Mouse (Mus musculus) urinary bladder, postnatal 14 days (tissue): Measurements from ENCODE around the gene Scgb3a1.
A peak's percentile ranks its signal among the peaks of the same experiment; 100 is the strongest.

Experiments used
- DNase-seq: peaks from one replicate; pipeline ENCODE4 v3.0.0; 2021; ENCODE audit warnings: low spot score

Scgb3a1 gene

DNA sequence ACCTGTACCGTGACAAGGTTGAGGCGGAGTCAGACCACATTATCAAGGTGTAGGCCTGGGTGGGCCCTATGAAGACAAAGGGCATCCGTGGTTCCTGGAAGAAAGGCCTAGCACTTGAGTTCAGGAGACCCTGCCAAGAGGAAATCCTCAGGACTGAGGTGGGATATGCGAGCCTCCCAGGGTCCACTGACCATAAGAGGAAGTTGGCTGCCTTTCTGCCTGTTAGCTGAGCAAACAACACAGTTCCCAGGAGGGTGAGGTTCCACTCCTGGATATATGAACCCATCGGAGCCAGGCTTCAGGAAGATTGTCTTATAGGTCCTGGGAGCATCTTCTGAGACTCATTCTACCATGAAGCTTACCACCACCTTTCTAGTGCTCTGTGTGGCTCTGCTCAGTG lies at the start of gene Scgb3a1:
Gene Scgb3a1 (plus strand): TSS at position 301 of the 400 bp plus-strand sequence.
- DNase-seq: no peak

DNA sequence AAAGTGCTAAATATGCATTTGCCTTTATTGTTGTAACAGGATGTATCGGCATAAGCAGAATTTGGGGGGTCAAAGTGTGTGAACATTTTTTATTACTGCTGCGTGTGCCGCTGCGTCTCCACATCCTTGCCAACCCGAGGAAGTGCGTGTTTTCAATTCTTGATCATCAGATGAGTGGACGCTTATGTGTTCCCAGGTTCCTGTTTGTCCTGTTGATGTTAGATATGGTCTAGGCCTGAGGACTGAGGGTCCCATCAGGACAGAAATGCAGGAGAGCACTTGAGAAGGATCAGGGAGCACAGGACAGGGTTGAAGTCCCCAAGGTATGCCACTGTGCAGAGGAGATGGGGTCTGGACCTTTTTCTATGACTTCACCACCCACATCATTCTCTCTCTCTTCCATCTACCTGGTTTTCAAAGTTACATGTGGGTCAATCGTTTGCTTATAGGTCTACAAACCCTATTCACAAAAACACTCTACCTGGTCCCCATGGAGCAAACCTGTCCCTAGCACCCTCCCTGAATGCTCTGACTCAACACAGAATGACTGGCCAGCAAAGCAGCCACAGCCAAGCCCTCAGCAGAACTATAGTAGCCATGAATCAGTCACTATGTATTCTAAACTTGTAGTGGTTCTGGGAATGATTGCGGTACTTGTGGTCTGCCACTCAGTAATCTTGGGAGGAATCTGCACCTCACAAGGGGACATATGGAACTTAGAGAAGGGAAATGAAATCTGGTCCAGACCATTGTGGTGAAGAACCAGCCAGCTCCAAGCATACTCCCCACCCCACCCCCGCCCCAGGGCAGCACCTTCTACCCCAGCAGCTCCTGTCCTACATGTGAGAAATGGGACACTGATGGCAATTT lies 47.3 kb upstream of the Scgb3a1 start:
- no peak for DNase-seq

DNA sequence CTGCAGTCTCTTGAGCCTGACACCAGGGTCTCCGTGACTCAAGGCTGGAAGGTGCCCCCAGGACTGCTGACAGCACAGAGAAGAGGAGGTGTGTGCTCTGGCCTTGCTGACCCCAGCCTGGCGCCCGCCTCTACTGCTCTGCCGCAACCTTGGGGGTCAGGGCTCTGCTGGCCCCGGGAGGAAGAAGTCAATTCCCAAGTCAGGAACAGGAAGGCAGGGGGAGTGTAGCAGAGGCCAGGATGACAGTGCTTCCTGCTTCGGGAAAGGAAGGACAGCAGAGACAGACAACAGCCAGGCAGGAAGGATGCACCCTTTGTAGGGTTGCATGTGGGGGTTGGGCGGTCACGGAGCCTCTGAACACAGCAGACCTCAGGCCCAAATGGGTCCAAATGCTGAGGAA lies 44.9 kb upstream of the Scgb3a1 start:
- no peak for DNase-seq

DNA sequence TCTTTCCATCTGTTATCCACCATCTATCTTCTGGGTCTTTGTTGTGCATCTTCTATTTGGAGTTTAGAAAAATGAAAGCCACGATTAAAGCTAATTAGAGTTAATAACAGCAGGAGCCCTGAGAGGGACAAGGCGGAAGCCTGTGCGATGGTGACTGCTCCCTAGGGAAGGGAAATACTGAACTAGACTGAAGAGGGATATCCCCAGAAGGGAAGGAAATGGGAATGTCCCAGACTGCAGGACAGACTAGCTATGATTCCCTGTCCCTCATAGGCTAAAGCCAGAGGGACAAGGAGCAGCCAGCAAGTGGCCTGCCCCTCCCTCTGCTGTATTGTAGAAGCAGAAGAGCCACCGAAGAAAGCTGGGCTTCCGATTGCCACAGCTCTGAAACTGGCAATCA lies 41.5 kb upstream of the Scgb3a1 start:
- DNase-seq: no peak

DNA sequence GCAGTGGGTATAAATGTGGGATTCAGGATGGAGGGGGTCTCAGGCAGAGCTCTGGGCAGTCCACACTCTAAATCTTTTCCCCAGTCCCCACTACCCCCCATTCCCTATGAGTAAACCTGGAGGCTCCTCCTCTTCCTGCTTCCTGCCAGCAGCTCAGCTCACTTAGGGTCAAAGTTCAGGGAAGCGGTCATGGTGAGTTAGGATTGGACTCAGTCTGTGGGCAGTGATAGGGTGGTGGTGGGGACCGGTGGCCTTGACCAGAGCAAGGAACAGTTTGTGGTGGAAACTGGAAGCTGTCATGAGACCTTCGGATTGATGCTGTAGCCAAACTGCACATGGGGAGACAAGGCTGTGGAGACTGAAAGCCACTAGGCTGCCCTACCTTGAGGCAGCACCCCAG lies 39.3 kb upstream of the Scgb3a1 start:
- no peak for DNase-seq

GRCm38 (mm10) chr11:49625863-49626262 lies 37.5 kb upstream of the Scgb3a1 start:
- DNase-seq: no peak

- DNase-seq: no peak
Measured at GRCm38 (mm10) chr11:49626748-49627147, 36.7 kb upstream of the Scgb3a1 start.

DNA sequence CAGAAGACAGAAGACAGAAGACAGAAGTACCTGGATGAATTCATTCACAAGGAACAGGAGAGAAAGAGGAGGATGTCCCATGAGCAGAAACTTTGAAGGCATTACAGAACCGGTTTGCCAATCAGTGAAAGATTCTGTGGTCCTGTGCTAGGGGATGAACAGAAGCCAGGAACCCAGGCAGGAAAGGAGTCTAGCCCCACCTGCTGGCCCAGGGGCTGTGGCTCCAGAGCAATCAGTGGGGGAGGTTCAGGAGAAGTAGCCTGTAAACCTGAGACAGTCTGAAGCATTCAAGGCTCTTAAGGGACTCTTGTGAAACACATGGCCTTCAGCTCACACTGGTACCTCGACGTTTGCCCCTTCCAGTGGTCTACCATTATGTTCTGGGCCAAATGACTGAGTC lies 32.3 kb upstream of the Scgb3a1 start:
- DNase-seq: no peak

GRCm38 (mm10) chr11:49632256-49632655 lies 31.2 kb upstream of the Scgb3a1 start:
- DNase-seq: no peak

GRCm38 (mm10) chr11:49634101-49634500 lies 29.3 kb upstream of the Scgb3a1 start:
- DNase-seq: no peak

GRCm38 (mm10) chr11:49635671-49636070 lies 27.7 kb upstream of the Scgb3a1 start:
- DNase-seq: no peak

DNA sequence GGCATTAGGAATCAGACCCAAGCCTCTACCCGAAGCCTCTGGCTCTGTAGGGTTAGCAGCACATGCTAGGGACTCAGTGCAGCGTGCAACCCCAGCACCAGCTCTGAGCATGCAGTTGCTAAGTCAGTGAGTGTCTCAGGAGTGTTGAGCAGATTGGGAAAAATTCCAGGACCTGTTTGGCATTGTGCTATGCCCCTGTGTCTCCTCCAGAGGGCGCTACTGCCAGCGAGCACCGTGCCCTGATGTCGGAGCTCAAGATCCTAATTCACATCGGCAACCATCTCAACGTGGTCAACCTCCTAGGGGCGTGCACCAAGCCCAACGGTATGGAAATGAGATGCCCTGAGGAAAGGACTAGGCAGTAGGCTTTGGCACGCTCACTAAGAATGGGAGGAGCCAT lies 27.0 kb upstream of the Scgb3a1 start:
- no peak for DNase-seq

DNA sequence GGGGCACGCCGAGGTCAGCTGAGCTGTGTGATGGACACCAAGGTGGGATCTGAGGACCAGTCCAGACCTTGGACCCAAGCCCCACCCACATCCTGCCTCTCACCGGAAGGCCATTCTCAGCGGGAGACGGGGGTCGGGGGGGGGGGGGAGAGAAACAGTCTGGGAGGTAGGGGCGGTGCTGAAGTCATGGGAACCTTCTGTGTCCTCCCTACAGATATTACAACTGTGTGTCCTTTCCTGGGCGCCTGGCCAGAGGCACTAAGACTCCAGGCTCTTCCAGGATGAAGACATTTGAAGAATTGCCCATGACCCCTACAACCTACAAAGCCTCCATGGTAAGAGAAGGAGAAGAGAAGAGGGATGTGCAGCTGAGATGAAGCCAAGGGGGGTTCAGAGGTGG lies 17.7 kb upstream of the Scgb3a1 start:
- DNase-seq: no peak

- no peak for DNase-seq
Measured at GRCm38 (mm10) chr11:49650113-49650993, 13.1 kb upstream of the Scgb3a1 start.

DNA sequence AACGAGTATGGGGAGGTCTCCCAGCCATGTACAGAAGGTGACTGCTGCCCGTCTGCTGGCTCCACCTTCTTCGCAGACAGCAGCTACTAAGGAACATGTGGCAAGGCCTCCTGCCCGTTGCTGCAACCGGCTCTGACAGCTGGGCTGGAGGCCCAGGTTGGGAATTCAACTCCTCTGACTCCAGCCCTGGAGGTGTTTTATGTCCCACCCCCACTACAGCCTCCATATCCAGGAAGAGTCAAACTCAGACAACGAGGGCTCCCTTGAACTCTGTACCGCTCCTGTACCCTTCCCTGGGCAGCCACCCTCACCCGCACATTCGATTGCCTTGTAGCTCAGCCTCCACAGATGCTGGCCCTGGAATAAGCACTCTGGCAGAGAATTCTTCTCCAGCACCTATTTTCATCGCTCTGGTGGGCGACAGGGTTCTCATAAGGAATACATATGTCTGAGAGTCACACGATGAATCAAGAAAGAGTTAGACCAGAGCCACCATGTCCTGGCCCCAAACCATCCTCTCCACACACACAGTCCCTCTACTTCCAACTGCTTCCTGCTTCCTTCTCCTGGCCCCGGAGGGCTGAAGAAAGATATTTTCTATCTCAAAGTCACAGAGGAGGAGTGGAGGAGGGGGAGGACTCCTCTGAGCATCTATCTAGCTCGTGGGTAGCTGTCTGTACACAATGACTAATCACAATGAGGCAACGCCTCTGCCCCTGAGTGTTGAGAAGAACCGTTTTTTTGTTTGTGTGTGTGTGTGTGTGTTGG lies 12.2 kb upstream of the Scgb3a1 start:
- DNase-seq: no peak

DNA sequence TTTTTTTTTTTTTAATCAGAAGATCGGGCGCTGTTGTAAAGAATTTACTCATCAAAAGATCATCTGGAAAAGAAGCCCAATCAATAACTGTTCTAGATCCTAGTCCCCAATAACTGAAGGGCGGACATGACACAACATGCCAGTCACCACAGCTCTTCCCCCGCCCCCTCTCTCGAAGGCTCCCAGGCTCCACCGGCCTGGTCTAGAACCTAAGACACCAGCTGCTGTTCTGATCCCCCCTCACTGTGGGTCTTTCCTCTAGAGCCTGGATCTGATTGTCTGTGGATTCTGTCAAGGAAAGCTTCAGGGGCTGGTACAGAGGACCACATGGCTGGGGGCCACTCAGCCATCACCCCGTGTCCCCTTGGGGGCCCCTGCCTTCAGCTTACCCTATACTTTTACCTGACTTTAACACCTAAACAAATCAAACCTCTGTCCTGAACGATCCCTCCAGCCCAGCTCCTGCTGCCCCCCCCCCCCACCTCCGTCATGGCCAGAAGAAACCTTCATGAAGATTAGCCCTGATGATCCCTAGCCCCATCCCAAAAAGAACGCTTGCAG lies 11.6 kb upstream of the Scgb3a1 start:
- no peak for DNase-seq

GRCm38 (mm10) chr11:49652401-49653078 lies 10.9 kb upstream of the Scgb3a1 start:
- peak; percentile 87 for DNase-seq

- DNase-seq: no peak
Measured at GRCm38 (mm10) chr11:49653079-49653408, 10.4 kb upstream of the Scgb3a1 start.

GRCm38 (mm10) chr11:49654651-49655050 lies 8.8 kb upstream of the Scgb3a1 start:
- DNase-seq: no peak

GRCm38 (mm10) chr11:49655501-49655900 lies 7.9 kb upstream of the Scgb3a1 start:
- DNase-seq: no peak

DNA sequence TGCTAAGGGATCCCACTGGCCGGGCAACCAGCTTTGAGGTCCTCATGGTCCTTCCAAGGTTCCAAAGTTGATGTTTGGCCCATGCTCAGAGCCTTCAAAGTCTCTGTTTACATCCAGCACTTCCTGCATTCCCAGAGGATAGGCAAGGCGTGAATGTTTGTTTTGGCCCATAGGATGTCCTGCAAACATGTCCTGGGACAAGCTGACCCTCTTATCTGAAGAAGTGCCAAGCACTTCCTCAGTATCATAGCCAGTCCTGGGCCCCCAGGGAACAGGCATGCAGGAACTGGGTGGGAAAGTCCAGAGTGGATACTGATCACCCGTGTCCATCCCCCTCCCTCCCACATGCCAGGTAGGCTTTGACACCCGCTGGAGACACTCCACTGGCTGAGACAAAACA lies 5.3 kb upstream of the Scgb3a1 start:
- no peak for DNase-seq
